Mouse (Mus musculus): ENCODE measurements at regions not wholly inside any gene's neighbourhood (a gene's known extent, or its start where the extent isn't known, plus 50 kb on each side); places are given as distances from the start of the nearest gene placed in this dataset.
A peak's percentile ranks its signal among the peaks of the same experiment; 100 is the strongest.

DNA sequence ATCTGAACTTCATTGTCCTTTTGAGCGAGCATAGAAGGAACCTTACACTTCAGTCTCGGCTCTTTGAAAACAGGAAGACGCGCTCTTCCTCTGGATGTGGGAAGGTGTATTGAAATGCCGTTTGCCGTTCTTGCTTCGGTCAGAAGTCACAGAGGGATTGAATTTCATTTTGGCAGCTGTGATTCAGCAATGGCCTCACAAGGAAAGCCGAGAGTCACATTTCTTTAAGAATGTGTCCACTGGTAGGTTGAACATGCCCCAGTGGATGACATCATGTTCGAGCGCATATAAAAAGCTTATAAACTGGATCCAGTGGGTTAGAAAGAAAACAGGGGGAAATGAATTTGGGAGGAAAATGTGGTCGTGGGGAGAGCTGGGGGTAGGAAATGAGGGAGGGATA lies 1579.6 kb upstream of the Gulo start:
- Histone ChIP-seq H3K27ac (ENCODE audit: low read length) (no peak overlapping the region), H3K4me2 (replicated peaks; ENCODE audit: low read depth, low read length) (no peak overlapping the region), H3K9me3 (ENCODE audit: low read length) (no peaks in the 10 kb centered on the region), H3K4me1 (ENCODE audit: insufficient read depth, low read depth, low read length) (no peaks in the 10 kb centered on the region), H3K36me3 (ENCODE audit: insufficient read depth, low read length) (no peaks in the 10 kb centered on the region), H3K27me3 (replicated peaks; ENCODE audit: insufficient read depth, low read length) (no peaks in the 10 kb centered on the region), H3K4me3 (ENCODE audit: low read depth, low read length) (no peak overlapping the region), H3K9ac (replicated peaks; ENCODE audit: low read depth) (no peak overlapping the region)
- TF ChIP-seq EP300 (IDR thresholded peaks at IDR 0.05) (no peak), CTCF (IDR thresholded peaks at IDR 0.05) (no peak)
- no peak for DNase-seq (ENCODE audit: low spot score)
- WGBS = 70% methylated on average over 11 of the region's 11 CpGs
- ATAC-seq = no peak

DNA sequence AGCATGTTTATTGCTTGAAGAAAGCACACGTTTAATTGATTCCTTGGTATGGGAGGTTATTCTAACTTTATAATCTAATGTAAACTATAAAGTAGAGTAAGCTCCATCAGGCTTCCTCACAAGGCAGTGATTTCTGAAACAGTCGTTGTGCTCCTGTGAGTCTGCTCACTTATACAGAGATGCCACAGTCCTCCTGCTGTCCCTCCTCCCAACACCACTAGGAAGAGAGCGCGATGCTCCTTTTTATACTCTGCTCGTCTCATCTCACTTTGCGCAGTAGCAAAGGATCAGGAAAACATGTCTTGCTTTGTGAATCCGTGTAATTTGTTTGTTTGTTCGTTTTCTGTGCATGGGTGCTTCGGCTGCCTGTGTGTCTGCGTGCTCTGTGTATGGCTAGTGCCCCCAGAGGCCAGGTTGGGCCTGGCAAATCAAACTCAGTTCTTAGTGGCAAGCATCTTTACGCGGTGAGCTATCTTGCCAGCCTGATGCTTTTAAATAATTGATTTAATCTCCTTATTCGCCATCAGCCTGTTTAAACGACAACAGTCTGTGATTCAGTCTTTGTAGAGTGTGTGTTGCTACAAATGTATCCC lies 1575.5 kb upstream of the Gulo start:
- WGBS = 57% methylated on average over 14 of the region's 14 CpGs
- Histone ChIP-seq H3K4me1 (ENCODE audit: insufficient read depth, low read depth, low read length) (no peaks in the 10 kb centered on the region), H3K9ac (replicated peaks; ENCODE audit: low read depth) (no peak overlapping the region), H3K9me3 (ENCODE audit: low read length) (no peaks in the 10 kb centered on the region), H3K4me3 (ENCODE audit: low read depth, low read length) (no peak overlapping the region), H3K27ac (ENCODE audit: low read length) (no peak overlapping the region), H3K4me2 (replicated peaks; ENCODE audit: low read depth, low read length) (no peak overlapping the region), H3K36me3 (ENCODE audit: insufficient read depth, low read length) (no peaks in the 10 kb centered on the region), H3K27me3 (replicated peaks; ENCODE audit: insufficient read depth, low read length) (no peaks in the 10 kb centered on the region)
- DNase-seq (ENCODE audit: low spot score) (no peak), ATAC-seq (no peak)
- TF ChIP-seq CTCF (IDR thresholded peaks at IDR 0.05) (peak; percentile 49), EP300 (IDR thresholded peaks at IDR 0.05) (no peak)

DNA sequence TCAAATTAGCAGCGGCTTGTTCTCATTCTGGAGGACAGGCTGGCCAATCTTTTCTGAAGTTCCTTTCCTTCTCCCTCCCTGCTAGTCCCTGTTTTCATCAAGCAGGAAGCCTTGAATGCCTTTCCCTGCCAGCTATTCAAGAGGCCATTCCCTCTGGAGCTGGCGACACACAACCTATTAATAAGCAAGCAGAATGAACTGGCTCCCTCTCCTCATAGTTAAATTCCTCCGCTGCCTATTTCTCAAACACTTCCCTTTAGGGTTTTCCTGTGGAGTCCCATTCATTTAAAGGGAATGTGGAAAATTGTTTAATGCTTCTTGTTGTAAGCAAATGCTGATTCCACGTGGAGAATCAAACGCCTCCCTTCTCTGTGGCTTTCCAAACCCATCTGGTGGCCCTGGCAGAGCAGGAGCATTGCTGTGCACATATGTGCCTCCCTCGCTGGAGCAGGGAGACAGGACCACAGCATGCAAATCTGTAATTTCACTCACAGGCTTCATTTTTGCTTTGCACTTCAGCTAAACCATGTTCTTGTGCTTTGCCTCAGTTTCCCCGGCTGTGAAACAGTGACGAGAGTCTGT lies 1573.3 kb upstream of the Gulo start:
- DNase-seq (ENCODE audit: low spot score) (peak; percentile 13), ATAC-seq (no peak)
- no peaks in the 10 kb centered on the region for H3K9me3 ChIP-seq (ENCODE audit: low read length)

DNA sequence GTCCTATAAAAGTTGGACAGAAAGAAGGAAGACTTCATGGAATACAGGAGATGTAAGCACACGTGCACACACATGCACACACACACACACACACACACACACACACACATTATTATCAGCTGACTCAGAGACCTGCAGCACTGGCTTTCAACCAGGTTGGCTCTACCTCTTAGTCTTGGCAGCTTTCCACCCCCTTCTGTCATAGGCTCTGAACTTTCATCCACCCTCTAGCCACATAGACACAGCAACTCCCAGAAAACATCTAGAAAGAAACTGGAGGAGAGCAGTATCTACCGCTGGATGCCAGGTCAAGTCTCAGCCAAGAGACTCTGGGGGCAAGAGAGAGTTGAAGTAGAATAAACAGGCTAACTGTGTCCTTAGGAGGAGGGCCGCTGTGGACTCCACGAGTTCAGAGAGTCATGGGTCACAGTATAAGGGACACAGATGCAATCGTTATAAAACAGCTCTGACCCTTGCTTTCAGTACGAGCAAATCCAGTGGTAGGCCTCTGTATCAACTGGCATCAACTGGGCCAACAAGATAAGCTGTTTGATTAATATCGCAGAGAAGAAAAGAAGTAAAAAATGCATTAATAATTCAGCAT lies 1565.4 kb upstream of the Gulo start:
- DNase-seq (ENCODE audit: low spot score) (peak; percentile 51), ATAC-seq (no peak)
- 57% methylated on average over 7 of the region's 7 CpGs for WGBS
- no peaks in the 10 kb centered on the region for H3K4me1 ChIP-seq (ENCODE audit: insufficient read depth, low read depth, low read length)
- H3K27me3 ChIP-seq (replicated peaks; ENCODE audit: insufficient read depth, low read length) = no peaks in the 10 kb centered on the region
- H3K27ac ChIP-seq (ENCODE audit: low read length) = no peak overlapping the region
- no peak for TF ChIP-seq CTCF (IDR thresholded peaks at IDR 0.05)
- no peak for TF ChIP-seq EP300 (IDR thresholded peaks at IDR 0.05)
- H3K36me3 ChIP-seq (ENCODE audit: insufficient read depth, low read length) = no peaks in the 10 kb centered on the region
- H3K9me3 ChIP-seq (ENCODE audit: low read length) = no peaks in the 10 kb centered on the region
- no peak overlapping the region for H3K4me2 ChIP-seq (replicated peaks; ENCODE audit: low read depth, low read length)
- no peak overlapping the region for H3K9ac ChIP-seq (replicated peaks; ENCODE audit: low read depth)
- no peak overlapping the region for H3K4me3 ChIP-seq (ENCODE audit: low read depth, low read length)

More for the DNA sequence above, 1573.3 kb upstream of the Gulo start:
- no peak overlapping the region for H3K9ac ChIP-seq (replicated peaks; ENCODE audit: low read depth)
- no peak overlapping the region for H3K4me3 ChIP-seq (ENCODE audit: low read depth, low read length)
- WGBS = 66% methylated on average over 8 of the region's 8 CpGs
- H3K36me3 ChIP-seq (ENCODE audit: insufficient read depth, low read length) = no peaks in the 10 kb centered on the region
- TF ChIP-seq EP300 (IDR thresholded peaks at IDR 0.05) = no peak
- TF ChIP-seq CTCF (IDR thresholded peaks at IDR 0.05) = no peak
- no peak overlapping the region for H3K4me2 ChIP-seq (replicated peaks; ENCODE audit: low read depth, low read length)
- H3K4me1 ChIP-seq (ENCODE audit: insufficient read depth, low read depth, low read length) = no peaks in the 10 kb centered on the region
- H3K27me3 ChIP-seq (replicated peaks; ENCODE audit: insufficient read depth, low read length) = no peaks in the 10 kb centered on the region
- no peak overlapping the region for H3K27ac ChIP-seq (ENCODE audit: low read length)

DNA sequence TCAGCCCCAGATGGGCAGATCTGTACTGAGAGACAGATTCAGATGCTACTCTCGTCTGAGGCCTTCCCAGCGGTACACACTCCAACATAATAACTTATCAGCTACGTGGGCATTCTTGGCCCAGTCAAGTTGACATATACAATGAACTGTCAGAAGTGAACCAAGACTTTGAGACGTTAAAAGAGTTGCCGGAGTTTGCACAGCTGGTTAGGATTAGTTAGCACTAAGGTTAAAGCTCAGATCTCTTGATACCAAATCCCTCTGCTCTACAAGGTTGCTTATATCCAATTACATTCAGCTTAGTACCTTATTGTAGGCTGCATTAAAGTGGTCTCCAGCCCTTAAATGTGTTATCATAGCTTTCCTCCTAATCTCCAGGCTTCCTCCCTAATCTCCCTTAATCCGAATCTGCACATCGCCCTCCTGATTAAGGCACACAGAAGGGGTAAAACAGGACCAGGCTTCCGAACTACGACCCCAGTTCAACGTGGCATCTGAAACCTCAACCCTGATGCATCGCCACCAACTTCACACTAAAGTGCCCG lies 1564.5 kb upstream of the Gulo start:
- TF ChIP-seq EP300 (IDR thresholded peaks at IDR 0.05) (no peak), CTCF (IDR thresholded peaks at IDR 0.05) (no peak)
- H3K27ac ChIP-seq (ENCODE audit: low read length) = no peak overlapping the region
- WGBS = 66% methylated on average over 12 of the region's 12 CpGs
- H3K9me3 ChIP-seq (ENCODE audit: low read length) = no peaks in the 10 kb centered on the region
- H3K27me3 ChIP-seq (replicated peaks; ENCODE audit: insufficient read depth, low read length) = no peaks in the 10 kb centered on the region
- no peak for ATAC-seq
- no peaks in the 10 kb centered on the region for H3K36me3 ChIP-seq (ENCODE audit: insufficient read depth, low read length)
- no peak overlapping the region for H3K9ac ChIP-seq (replicated peaks; ENCODE audit: low read depth)
- H3K4me2 ChIP-seq (replicated peaks; ENCODE audit: low read depth, low read length) = no peak overlapping the region
- H3K4me1 ChIP-seq (ENCODE audit: insufficient read depth, low read depth, low read length) = no peaks in the 10 kb centered on the region
- DNase-seq (ENCODE audit: low spot score) = no peak
- no peak overlapping the region for H3K4me3 ChIP-seq (ENCODE audit: low read depth, low read length)

DNA sequence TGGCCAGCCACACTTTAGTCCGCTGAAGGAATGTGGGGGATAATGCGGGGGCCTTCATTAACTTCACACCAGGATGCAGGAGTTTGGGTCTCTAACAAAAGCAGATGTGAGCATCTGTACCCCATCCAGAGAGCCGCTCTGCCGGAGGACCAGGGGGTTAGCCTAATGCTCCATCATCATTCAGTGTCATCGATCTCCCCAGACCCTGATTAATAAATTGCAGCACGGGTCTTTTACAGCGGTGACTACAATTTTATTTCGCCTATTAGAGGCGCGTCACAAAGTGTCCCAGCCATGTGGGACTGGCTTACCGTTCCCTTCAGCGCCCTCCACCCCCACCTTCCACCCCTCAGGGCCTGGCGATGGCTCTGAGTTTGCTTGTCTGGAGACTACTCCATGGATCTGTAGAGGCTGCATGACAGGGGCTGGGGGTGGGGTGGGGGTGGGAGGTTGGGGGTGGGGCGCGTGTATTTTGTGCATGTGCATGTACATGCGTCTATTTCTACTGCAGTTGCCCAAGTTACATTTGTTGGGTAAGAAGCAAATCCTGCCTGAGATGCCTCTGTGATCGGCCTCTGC lies 1560.8 kb upstream of the Gulo start:
- Histone ChIP-seq H3K4me2 (replicated peaks; ENCODE audit: low read depth, low read length) (no peak overlapping the region), H3K36me3 (ENCODE audit: insufficient read depth, low read length) (no peaks in the 10 kb centered on the region), H3K4me3 (ENCODE audit: low read depth, low read length) (no peak overlapping the region), H3K27ac (ENCODE audit: low read length) (no peak overlapping the region), H3K27me3 (replicated peaks; ENCODE audit: insufficient read depth, low read length) (no peaks in the 10 kb centered on the region), H3K9me3 (ENCODE audit: low read length) (no peaks in the 10 kb centered on the region), H3K9ac (replicated peaks; ENCODE audit: low read depth) (no peak overlapping the region), H3K4me1 (ENCODE audit: insufficient read depth, low read depth, low read length) (no peaks in the 10 kb centered on the region)
- DNase-seq (ENCODE audit: low spot score) (no peak), ATAC-seq (no peak)
- WGBS = 41% methylated on average over 17 of the region's 17 CpGs
- TF ChIP-seq EP300 (IDR thresholded peaks at IDR 0.05) (no peak), CTCF (IDR thresholded peaks at IDR 0.05) (no peak)

Measured in lung, postnatal 0 days (tissue).